Mouse (Mus musculus) limb, embryonic 14.5 days (tissue): ENCODE results near the gene Shisa9. TPM values are rescaled to one million over a fixed set of nuclear protein-coding genes. Genes with fewer than 3 reads are reported as not detected.

Experiments used
- ATAC-seq: fragments of 200-750 bp; cut with Nextera tagmentation; 2 replicates; pipeline ENCODE4 v1.8.0; 2017; ENCODE audit warnings: low read depth, moderate number of reproducible peaks, moderate TSS enrichment; ENCODE audit not compliant: low FRiP score
- DNase-seq: peaks from one replicate; pipeline ENCODE4 v3.0.0-alpha.2; 2015; ENCODE audit warnings: low spot score
- H3K27ac ChIP-seq: fragments of 300-500 bp; sonication (generic); replicated peaks from 2 replicates; pipeline ENCODE4 v1.5.1; 2014; ENCODE audit warnings: low read depth, mild to moderate bottlenecking, low read length, moderate library complexity, mixed read lengths
- H3K27me3 ChIP-seq: fragments of 300-500 bp; sonication (generic); 2 replicates; pipeline ENCODE4 v1.6.1; 2014; ENCODE audit warnings: low read length, mixed read lengths; ENCODE audit not compliant: control insufficient read depth, insufficient read depth
- H3K36me3 ChIP-seq: fragments of 300-500 bp; sonication (generic); 2 replicates; pipeline ENCODE4 v1.6.1; 2014; ENCODE audit warnings: mild to moderate bottlenecking, low read length, moderate library complexity, mixed read lengths; ENCODE audit not compliant: control insufficient read depth, insufficient read depth
- H3K4me1 ChIP-seq: fragments of 300-500 bp; sonication (generic); 2 replicates; pipeline ENCODE4 v1.6.1; 2014; ENCODE audit warnings: antibody characterized with exemption, low read length, mixed read lengths; ENCODE audit not compliant: control insufficient read depth, insufficient read depth
- H3K4me2 ChIP-seq: fragments of 300-500 bp; sonication (generic); replicated peaks from 2 replicates; pipeline ENCODE4 v1.6.1; 2014; ENCODE audit warnings: low read depth, mild to moderate bottlenecking, low read length, moderate library complexity; ENCODE audit not compliant: severe bottlenecking
- H3K4me3 ChIP-seq: fragments of 300-500 bp; sonication (generic); replicated peaks from 2 replicates; pipeline ENCODE4 v1.5.1; 2014; ENCODE audit warnings: low read length
- H3K9ac ChIP-seq: fragments of 300-500 bp; sonication (generic); 2 replicates; pipeline ENCODE4 v1.6.1; 2014; ENCODE audit warnings: mild to moderate bottlenecking, low read depth, low read length, moderate library complexity; ENCODE audit not compliant: severe bottlenecking
- H3K9me3 ChIP-seq: fragments of 300-500 bp; sonication (generic); 2 replicates; pipeline ENCODE4 v1.6.1; 2016; ENCODE audit warnings: low read length; ENCODE audit not compliant: control insufficient read depth
- POLR2A ChIP-seq: fragments of 200-500 bp; IDR thresholded peaks from 2 replicates; pipeline ENCODE4 v1.8.0; 2012; ENCODE audit warnings: inconsistent platforms, mild to moderate bottlenecking, moderate library complexity, borderline replicate concordance; ENCODE audit not compliant: insufficient read depth, insufficient read length; ENCODE audit errors: extremely low read depth
- WGBS: fragments of 180-500 bp; shearing (Covaris S2); extraction: QIAGEN DNeasy Blood & Tissue Kit; methylation state at CpG from one replicate; pipeline ENCODE4 v1.1.7; 2014; 5-methylcytosine and 5-hydroxymethylcytosine counted together
- polyA plus RNA-seq, 2 experiments: library from polyadenylated mRNA; depleted of rRNA in 1 of 2; stranded (reverse) in 1 of 2; unstranded in 1 of 2; fragments of >200 nt; fragmentation: Nextera tagmentation in 1 of 2; extraction: Ambion mirVana in 1 of 2; gene quantifications; 2 replicates each; pipeline versions ENCODE4 v1.2.1 to v1.2.3; 2012 to 2014

The Shisa9 gene
- polyA plus RNA-seq, 2 experiments: 1.8 to 2.4 TPM

DNA sequence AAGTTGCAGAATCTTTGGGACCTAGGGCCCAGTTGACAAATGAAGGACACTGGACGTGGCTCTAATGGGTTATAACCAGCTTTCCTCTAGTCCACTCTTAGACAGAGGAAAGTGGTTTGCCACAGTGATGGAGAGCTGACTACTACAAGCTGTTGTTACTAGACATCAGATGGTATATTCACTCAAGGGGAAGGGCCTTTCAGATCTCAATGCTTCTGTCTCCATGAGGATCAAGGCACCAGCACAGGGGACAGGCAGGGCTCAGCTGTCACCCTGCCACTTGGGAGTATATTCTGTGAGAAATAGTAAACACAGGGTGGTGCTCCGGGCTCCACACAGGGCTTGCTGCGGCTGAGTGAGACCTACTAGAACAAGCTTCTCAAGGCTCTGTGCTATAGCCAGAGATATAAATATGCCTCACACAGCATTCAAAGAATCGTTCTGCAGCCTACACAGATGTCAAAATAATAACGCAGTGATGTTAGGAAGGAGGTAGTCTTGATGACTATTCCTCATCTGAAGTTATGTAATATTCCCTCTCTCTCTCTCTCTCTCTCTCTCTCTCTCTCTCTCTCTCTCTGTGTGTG, 127.0 kb downstream of the Shisa9 start:
- no peak for TF ChIP-seq POLR2A
- no peaks in the 10 kb centered on the region for H3K4me1 ChIP-seq
- no peaks in the 10 kb centered on the region for H3K27me3 ChIP-seq
- no peak overlapping the region for H3K4me3 ChIP-seq
- no peaks in the 10 kb centered on the region for H3K36me3 ChIP-seq
- H3K9me3 ChIP-seq: no peaks in the 10 kb centered on the region
- no peak overlapping the region for H3K9ac ChIP-seq
- DNase-seq: no peak
- no peak for ATAC-seq
- H3K27ac ChIP-seq: no peak overlapping the region
- 81% methylated on average over 5 of the region's 5 CpGs for WGBS
- no peak overlapping the region for H3K4me2 ChIP-seq

DNA sequence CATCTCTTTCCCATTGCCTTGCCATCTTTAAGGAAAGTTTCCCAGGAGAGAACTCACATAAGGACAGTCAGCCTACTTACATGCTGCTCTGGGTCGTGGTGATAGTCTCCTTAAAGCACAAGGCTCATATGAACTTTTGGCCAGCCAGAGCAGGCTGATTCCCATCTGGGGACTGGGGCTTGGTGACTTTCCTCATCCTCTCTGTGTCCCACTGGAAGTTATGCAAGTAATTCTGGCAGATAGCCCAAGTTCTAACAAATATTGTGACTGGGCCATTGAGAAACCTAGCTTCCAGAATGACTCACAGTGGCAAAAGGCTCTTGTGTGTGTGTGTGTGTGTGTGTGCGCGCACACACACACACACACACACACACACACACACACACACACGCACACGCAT, 130.5 kb downstream of the Shisa9 start:
- no peaks in the 10 kb centered on the region for H3K9me3 ChIP-seq
- H3K27ac ChIP-seq: no peak overlapping the region
- no peak overlapping the region for H3K9ac ChIP-seq
- WGBS: 76% methylated on average over 5 of the region's 5 CpGs
- H3K4me2 ChIP-seq: no peak overlapping the region
- no peaks in the 10 kb centered on the region for H3K36me3 ChIP-seq
- TF ChIP-seq POLR2A: no peak
- no peak overlapping the region for H3K4me3 ChIP-seq
- DNase-seq: no peak
- no peak for ATAC-seq
- H3K4me1 ChIP-seq: no peaks in the 10 kb centered on the region
- no peaks in the 10 kb centered on the region for H3K27me3 ChIP-seq

GRCm38 (mm10) chr16:12115040-12115856, 131.3 kb downstream of the Shisa9 start:
- Histone ChIP-seq H3K9me3 (no peaks in the 10 kb centered on the region), H3K27me3 (no peaks in the 10 kb centered on the region), H3K27ac (no peak overlapping the region), H3K4me2 (no peak overlapping the region), H3K9ac (no peak overlapping the region), H3K4me3 (no peak overlapping the region), H3K4me1 (no peaks in the 10 kb centered on the region), H3K36me3 (no peaks in the 10 kb centered on the region)
- DNase-seq (no peak), ATAC-seq (no peak)
- no peak for TF ChIP-seq POLR2A
- 57% methylated on average over 7 of the region's 7 CpGs for WGBS

- TF ChIP-seq POLR2A: no peak
- Histone ChIP-seq H3K9ac (no peak overlapping the region), H3K4me3 (no peak overlapping the region), H3K9me3 (no peaks in the 10 kb centered on the region), H3K4me2 (no peak overlapping the region), H3K27me3 (no peaks in the 10 kb centered on the region), H3K36me3 (no peaks in the 10 kb centered on the region), H3K4me1 (no peaks in the 10 kb centered on the region), H3K27ac (no peak overlapping the region)
- no peak for DNase-seq
- no peak for ATAC-seq
- 91% methylated on average over 1 of the region's 1 CpGs for WGBS
These were observed 133.0 kb downstream of the Shisa9 start for GRCm38 (mm10) chr16:12116926-12117325.

- no peak for TF ChIP-seq POLR2A
- Histone ChIP-seq H3K36me3 (no peaks in the 10 kb centered on the region), H3K27ac (no peak overlapping the region), H3K9ac (no peak overlapping the region), H3K9me3 (no peaks in the 10 kb centered on the region), H3K4me1 (no peaks in the 10 kb centered on the region), H3K4me2 (no peak overlapping the region), H3K4me3 (no peak overlapping the region), H3K27me3 (no peaks in the 10 kb centered on the region)
- WGBS: 81% methylated on average over 3 of the region's 3 CpGs
- ATAC-seq: no peak
- no peak for DNase-seq
These were observed 135.6 kb downstream of the Shisa9 start for GRCm38 (mm10) chr16:12119463-12119862.
